Mouse (Mus musculus): ENCODE measurements around the gene Ttll10. TPM values are rescaled to one million over a fixed set of nuclear protein-coding genes. Genes with fewer than 3 reads are reported as not detected.
A peak's percentile ranks its signal among the peaks of the same experiment; 100 is the strongest.

Gene Ttll10
- polyA plus RNA-seq, 1 experiment from 2014 or later, result 0.54 TPM

DNA sequence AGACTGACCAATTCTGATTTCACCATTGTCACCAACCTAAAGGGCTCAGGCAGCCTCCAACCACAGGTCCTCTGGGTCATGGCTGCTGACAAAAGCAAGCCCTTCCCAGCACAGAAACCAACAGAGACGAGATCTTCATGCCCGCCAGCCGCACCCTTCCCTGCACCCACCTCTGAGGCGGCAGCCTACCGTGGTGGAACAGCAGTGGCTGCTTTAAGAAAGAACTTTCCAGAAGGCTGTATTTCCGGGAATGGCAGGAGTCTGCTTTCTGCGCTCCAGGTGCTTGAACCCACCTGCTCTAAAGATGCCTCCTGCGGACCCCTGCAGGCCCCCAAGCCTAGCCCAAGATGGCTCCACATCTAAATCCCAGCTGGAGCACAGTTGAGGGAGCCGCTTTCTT lies 388 bp downstream of the Ttll10 start:
- Histone ChIP-seq H3K9me3 (replicated peaks) (no peaks in the 10 kb centered on the region), H3K27ac (peak overlapping the region; percentile 38; the same call in 1 of the 2 replicates), H3K4me3 (peak overlapping the region; percentile 3; the same call in 1 of the 2 replicates), H3K36me3 (no peaks in the 10 kb centered on the region), H3K27me3 (ENCODE audit: low read depth, poor library complexity, severe bottlenecking) (0 out of 2 replicates have a peak, but pooled peaks cover 8% of the 10 kb centered on the region), H3K4me1 (peaks cover 15% of the 10 kb centered on the region)
- no peak for DNase-seq (ENCODE audit: low spot score)
- WGBS, result 76% methylated on average over 9 of the region's 9 CpGs

DNA sequence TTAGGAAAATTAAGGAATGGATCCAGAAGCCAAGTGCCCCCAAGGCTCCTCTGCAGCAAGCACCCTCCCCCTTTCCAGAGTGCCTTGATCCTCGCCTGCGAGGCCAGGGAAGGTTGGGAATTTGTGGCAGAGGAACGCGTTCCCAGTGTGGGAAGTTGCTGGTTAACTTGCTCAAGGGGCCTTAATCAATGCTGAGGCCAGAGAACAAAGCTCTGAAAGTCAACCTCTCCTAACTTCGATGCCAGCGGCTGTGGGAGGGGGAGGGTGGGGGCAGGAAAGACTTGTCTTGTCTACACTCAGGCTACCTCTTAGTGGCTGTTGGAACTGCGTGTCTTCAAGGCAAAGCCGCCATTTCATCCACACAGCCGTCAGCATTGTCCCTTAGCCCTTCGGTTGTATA lies 1.5 kb downstream of the Ttll10 start:
- no peaks in the 10 kb centered on the region for H3K36me3 ChIP-seq
- H3K4me1 ChIP-seq, result peaks cover 13% of the 10 kb centered on the region
- no peaks in the 10 kb centered on the region for H3K9me3 ChIP-seq (replicated peaks)
- 0 out of 2 replicates have a peak, but pooled peaks cover 8% of the 10 kb centered on the region for H3K27me3 ChIP-seq (ENCODE audit: low read depth, poor library complexity, severe bottlenecking)
- no peak overlapping the region for H3K4me3 ChIP-seq
- H3K27ac ChIP-seq, result no peak overlapping the region
- 76% methylated on average over 10 of the region's 10 CpGs for WGBS
- DNase-seq (ENCODE audit: low spot score), result no peak

- WGBS, result 90% methylated on average over 5 of the region's 5 CpGs
- H3K27ac ChIP-seq, result no peak overlapping the region
- no peaks in the 10 kb centered on the region for H3K9me3 ChIP-seq (replicated peaks)
Measured at GRCm38 (mm10) chr4:156055173-156055572, 4.0 kb downstream of the Ttll10 start.

GRCm38 (mm10) chr4:156054606-156055005 lies 4.6 kb downstream of the Ttll10 start:
- WGBS, result 94% methylated on average over 6 of the region's 6 CpGs
- Histone ChIP-seq H3K27ac (no peak overlapping the region), H3K36me3 (no peaks in the 10 kb centered on the region), H3K27me3 (ENCODE audit: low read depth, poor library complexity, severe bottlenecking) (0 out of 2 replicates have a peak, but pooled peaks cover 7% of the 10 kb centered on the region), H3K4me3 (no peak overlapping the region), H3K4me1 (peaks cover 8% of the 10 kb centered on the region), H3K9me3 (replicated peaks) (no peaks in the 10 kb centered on the region)
- DNase-seq (ENCODE audit: low spot score), result no peak

More at GRCm38 (mm10) chr4:156055173-156055572, 4.0 kb downstream of the Ttll10 start:
- DNase-seq (ENCODE audit: low spot score), result no peak
- H3K4me3 ChIP-seq, result no peak overlapping the region
- H3K36me3 ChIP-seq, result no peaks in the 10 kb centered on the region
- 0 out of 2 replicates have a peak, but pooled peaks cover 8% of the 10 kb centered on the region for H3K27me3 ChIP-seq (ENCODE audit: low read depth, poor library complexity, severe bottlenecking)
- peaks cover 13% of the 10 kb centered on the region for H3K4me1 ChIP-seq

- Histone ChIP-seq H3K9me3 (replicated peaks) (no peaks in the 10 kb centered on the region), H3K27me3 (ENCODE audit: low read depth, poor library complexity, severe bottlenecking) (0 out of 2 replicates have a peak, but pooled peaks cover 2% of the 10 kb centered on the region), H3K36me3 (no peaks in the 10 kb centered on the region), H3K27ac (no peak overlapping the region), H3K4me1 (peaks cover 3% of the 10 kb centered on the region), H3K4me3 (no peak overlapping the region)
- 86% methylated on average over 4 of the region's 4 CpGs for WGBS
- DNase-seq (ENCODE audit: low spot score), result no peak
Measured at GRCm38 (mm10) chr4:156054130-156054529, 5.1 kb downstream of the Ttll10 start.

DNA sequence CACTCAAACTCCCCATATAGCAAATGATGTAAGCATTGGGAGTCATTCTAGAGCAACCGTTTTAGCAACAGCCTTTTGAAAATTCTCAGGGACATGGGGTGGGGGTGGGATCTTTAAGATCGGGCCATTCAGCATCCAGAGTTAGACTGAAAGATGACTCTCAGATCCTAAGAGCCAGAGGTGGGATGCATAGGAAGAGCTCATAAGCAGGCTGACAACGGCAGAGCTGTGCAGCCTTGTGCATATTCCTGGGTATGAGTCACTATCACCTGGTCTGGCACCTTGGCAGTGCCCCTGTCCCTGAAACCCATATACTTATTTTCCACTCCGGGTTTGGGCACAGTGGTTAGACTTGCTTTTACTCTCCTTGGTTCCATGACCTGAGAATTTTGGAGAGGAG lies 6.1 kb downstream of the Ttll10 start:
- Histone ChIP-seq H3K4me3 (no peak overlapping the region), H3K9me3 (replicated peaks) (no peaks in the 10 kb centered on the region), H3K27ac (no peak overlapping the region), H3K27me3 (ENCODE audit: low read depth, poor library complexity, severe bottlenecking) (no peaks in the 10 kb centered on the region), H3K4me1 (no peaks in the 10 kb centered on the region), H3K36me3 (no peaks in the 10 kb centered on the region)
- WGBS, result 84% methylated on average over 4 of the region's 4 CpGs
- no peak for DNase-seq (ENCODE audit: low spot score)

DNA sequence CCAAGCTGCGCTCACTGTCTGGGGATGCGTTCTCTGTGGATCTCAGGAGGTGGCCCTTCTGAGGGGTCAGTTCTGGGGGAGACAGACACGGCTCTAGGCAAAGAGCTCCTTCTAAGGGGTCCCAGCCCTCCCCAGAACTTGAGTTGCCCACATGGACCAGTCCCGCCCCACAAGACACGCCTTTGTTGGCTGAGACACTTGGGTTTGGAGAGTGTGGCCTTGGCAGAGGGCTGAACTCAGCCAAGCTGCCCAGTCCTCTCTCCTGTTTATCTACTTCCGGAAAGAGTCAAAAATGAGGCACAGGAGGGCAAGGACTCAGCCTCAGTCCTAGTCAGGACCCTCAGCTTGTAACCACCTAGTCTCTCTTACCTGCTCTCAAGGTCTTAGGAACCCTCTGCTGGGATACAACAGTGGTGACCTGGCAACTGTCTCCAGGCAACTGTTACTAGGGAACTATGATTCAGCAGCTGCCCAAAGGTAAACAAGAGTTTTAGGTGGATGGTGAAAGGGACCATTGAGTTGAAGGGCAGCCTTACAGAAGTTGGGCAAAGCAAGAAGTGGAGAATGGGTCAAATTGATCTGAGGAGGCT lies 8.7 kb downstream of the Ttll10 start:
- no peak overlapping the region for H3K27ac ChIP-seq
- H3K27me3 ChIP-seq (ENCODE audit: low read depth, poor library complexity, severe bottlenecking), result no peaks in the 10 kb centered on the region
- DNase-seq (ENCODE audit: low spot score), result no peak
- H3K9me3 ChIP-seq (replicated peaks), result no peaks in the 10 kb centered on the region
- H3K36me3 ChIP-seq, result no peaks in the 10 kb centered on the region
- H3K4me1 ChIP-seq, result no peaks in the 10 kb centered on the region
- H3K4me3 ChIP-seq, result no peak overlapping the region
- WGBS, result 71% methylated on average over 6 of the region's 6 CpGs

DNA sequence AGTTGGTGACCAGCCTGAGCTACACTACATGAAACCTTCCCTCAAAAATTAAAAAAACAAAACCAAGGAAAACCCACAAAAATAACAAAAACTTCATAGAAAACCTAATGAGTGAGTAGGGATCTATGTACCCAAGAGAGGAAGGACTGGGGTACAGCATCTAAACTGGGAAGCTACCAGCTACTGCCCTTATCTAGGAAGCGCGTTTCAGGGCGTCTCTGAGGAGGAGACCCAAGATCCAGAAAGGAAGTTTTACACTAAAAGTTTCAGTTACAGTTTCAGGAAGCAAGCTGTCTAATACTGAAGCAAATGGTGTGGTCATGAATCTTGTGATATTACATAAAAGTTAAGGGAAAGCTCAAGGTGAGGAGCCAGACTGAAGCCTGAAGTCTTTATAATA lies 9.4 kb downstream of the Ttll10 start:
- Histone ChIP-seq H3K4me3 (no peak overlapping the region), H3K27ac (no peak overlapping the region), H3K27me3 (ENCODE audit: low read depth, poor library complexity, severe bottlenecking) (no peaks in the 10 kb centered on the region), H3K4me1 (no peaks in the 10 kb centered on the region; the same call in 1 of the 2 replicates), H3K36me3 (no peaks in the 10 kb centered on the region), H3K9me3 (replicated peaks) (no peaks in the 10 kb centered on the region)
- WGBS, result 86% methylated on average over 3 of the region's 3 CpGs
- no peak for DNase-seq (ENCODE audit: low spot score)

DNA sequence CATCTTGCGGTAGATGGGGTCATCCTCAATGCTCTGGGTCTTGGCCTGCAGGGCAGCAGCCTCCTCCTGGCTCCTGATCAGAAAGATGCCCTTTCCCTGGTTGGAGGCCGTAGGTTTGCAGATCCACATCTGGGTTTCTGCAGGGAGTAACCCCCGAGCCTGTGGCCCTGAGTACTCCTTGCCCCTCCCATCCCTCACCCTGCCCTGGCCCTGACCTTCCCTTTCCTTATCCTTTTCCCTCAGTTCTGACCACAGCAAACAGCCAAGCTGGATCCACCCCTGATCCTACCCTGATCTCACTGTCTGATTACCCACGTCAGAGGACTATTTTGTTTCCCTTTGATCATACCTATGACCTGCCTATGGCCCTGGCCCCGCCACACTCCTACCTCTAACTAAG lies 14.5 kb downstream of the Ttll10 start:
- Histone ChIP-seq H3K36me3 (no peaks in the 10 kb centered on the region), H3K27ac (no peak overlapping the region), H3K9me3 (replicated peaks) (no peaks in the 10 kb centered on the region), H3K4me3 (no peak overlapping the region), H3K4me1 (no peaks in the 10 kb centered on the region; the same call in 1 of the 2 replicates), H3K27me3 (ENCODE audit: low read depth, poor library complexity, severe bottlenecking) (no peaks in the 10 kb centered on the region)
- no peak for DNase-seq (ENCODE audit: low spot score)
- 42% methylated on average over 5 of the region's 5 CpGs for WGBS

GRCm38 (mm10) chr4:156034901-156035300 lies 24.3 kb downstream of the Ttll10 start:
- peaks cover 51% of the 10 kb centered on the region for H3K4me1 ChIP-seq
- H3K27ac ChIP-seq, result 0 out of 2 replicates have a peak overlapping the region, but pooled peaks have one; percentile 9
- H3K9me3 ChIP-seq (replicated peaks), result no peaks in the 10 kb centered on the region
- peaks cover 4% of the 10 kb centered on the region; the same call in 1 of the 2 replicates for H3K36me3 ChIP-seq
- WGBS, result 4% methylated on average over 25 of the region's 25 CpGs
- peak; percentile 54 for DNase-seq (ENCODE audit: low spot score)
- peak overlapping the region; percentile 40 for H3K4me3 ChIP-seq
- peaks cover 30% of the 10 kb centered on the region for H3K27me3 ChIP-seq (ENCODE audit: low read depth, poor library complexity, severe bottlenecking)

DNA sequence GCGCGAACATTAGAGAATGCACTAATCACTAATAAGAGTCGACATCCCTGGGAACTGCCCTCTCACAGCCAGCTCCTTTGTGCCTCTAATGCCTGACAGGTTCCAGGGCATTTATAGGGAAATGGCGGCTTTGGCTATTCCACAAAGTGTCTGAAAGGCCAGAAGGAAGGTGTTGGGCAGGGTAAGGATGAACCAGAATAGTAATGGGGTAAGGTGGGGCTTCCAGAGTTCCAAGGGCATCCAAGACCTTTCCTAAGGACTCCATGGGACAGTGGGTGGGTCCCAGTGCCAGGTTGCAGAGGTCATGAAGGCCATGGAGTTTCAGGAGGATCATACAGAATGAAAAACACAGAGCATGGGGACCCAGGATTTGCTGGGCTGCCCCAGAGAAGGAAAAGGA lies 24.9 kb downstream of the Ttll10 start:
- no peak for DNase-seq (ENCODE audit: low spot score)
- WGBS, result 64% methylated on average over 4 of the region's 4 CpGs
- peaks cover 7% of the 10 kb centered on the region for H3K36me3 ChIP-seq
- H3K4me1 ChIP-seq, result peaks cover 51% of the 10 kb centered on the region
- H3K27me3 ChIP-seq (ENCODE audit: low read depth, poor library complexity, severe bottlenecking), result peaks cover 30% of the 10 kb centered on the region
- no peaks in the 10 kb centered on the region for H3K9me3 ChIP-seq (replicated peaks)
- 0 out of 2 replicates have a peak overlapping the region, but pooled peaks have one; percentile 9 for H3K27ac ChIP-seq
- H3K4me3 ChIP-seq, result peak overlapping the region; percentile 40; the same call in 1 of the 2 replicates

GRCm38 (mm10) chr4:156033476-156034119 lies 25.6 kb downstream of the Ttll10 start:
- Histone ChIP-seq H3K27me3 (ENCODE audit: low read depth, poor library complexity, severe bottlenecking) (peaks cover 30% of the 10 kb centered on the region), H3K9me3 (replicated peaks) (no peaks in the 10 kb centered on the region), H3K27ac (no peak overlapping the region), H3K36me3 (peaks cover 11% of the 10 kb centered on the region), H3K4me3 (no peak overlapping the region), H3K4me1 (peaks cover 51% of the 10 kb centered on the region)
- 53% methylated on average over 6 of the region's 6 CpGs for WGBS
- DNase-seq (ENCODE audit: low spot score), result peak; percentile 52

GRCm38 (mm10) chr4:156032856-156033255 lies 26.4 kb downstream of the Ttll10 start:
- no peak for DNase-seq (ENCODE audit: low spot score)
- Histone ChIP-seq H3K4me3 (peak overlapping the region; percentile 63; the same call in 1 of the 2 replicates), H3K4me1 (peaks cover 51% of the 10 kb centered on the region), H3K36me3 (peaks cover 18% of the 10 kb centered on the region), H3K27ac (peak overlapping the region; percentile 90), H3K9me3 (replicated peaks) (no peaks in the 10 kb centered on the region), H3K27me3 (ENCODE audit: low read depth, poor library complexity, severe bottlenecking) (peaks cover 30% of the 10 kb centered on the region)
- 89% methylated on average over 4 of the region's 4 CpGs for WGBS
